8 mouse cellular contexts compared by ENCODE assay signal in genomic region chr3:94398943-94399481, GRCm38 (mm10). TPM values are rescaled to one million over a fixed set of nuclear protein-coding genes. Genes with fewer than 3 reads are reported as not detected.
DNase-seq lines count a peak whose midpoint lies in the region; ATAC-seq and TF ChIP-seq lines count a peak whose summit lies in the region.

No protein-coding gene starts in this region.

- no peaks in the 10 kb centered on the region for H3K36me3 ChIP-seq in E14TG2a.4 (ENCODE audit: insufficient read depth, low read length)
- no peaks in the 10 kb centered on the region for H3K36me3 ChIP-seq in liver, postnatal 0 days (replicated peaks; ENCODE audit: insufficient read depth, low read length)
- no peaks in the 10 kb centered on the region for H3K36me3 ChIP-seq in stomach, embryonic 16.5 days (ENCODE audit: control insufficient read depth, insufficient read depth, low read length)

- H3K4me2 ChIP-seq in liver, postnatal 0 days (ENCODE audit: low read depth, low read length): peak overlapping the region; percentile 33
- H3K4me2 ChIP-seq in stomach, embryonic 16.5 days (ENCODE audit: low read depth, low read length): peak overlapping the region; percentile 54

- no peak overlapping the region for H3K9ac ChIP-seq in liver, postnatal 0 days (replicated peaks)
- peak overlapping the region; percentile 40 for H3K9ac ChIP-seq in stomach, embryonic 16.5 days (ENCODE audit: low read length)

- no peaks in the 10 kb centered on the region for H3K9me3 ChIP-seq in E14TG2a.4 (ENCODE audit: low read length)
- H3K9me3 ChIP-seq in liver, postnatal 0 days (ENCODE audit: low read length): no peaks in the 10 kb centered on the region
- no peaks in the 10 kb centered on the region for H3K9me3 ChIP-seq in stomach, embryonic 16.5 days (replicated peaks; ENCODE audit: control insufficient read depth, low read length)

- peaks cover 88% of the 10 kb centered on the region for H3K27me3 ChIP-seq in E14TG2a.4 (ENCODE audit: insufficient read depth, low read length)
- peaks cover 36% of the 10 kb centered on the region for H3K27me3 ChIP-seq in liver, postnatal 0 days (ENCODE audit: insufficient read depth, low read length)
- H3K27me3 ChIP-seq in stomach, embryonic 16.5 days (ENCODE audit: control insufficient read depth, insufficient read depth, low read length): 0 out of 2 replicates have a peak, but pooled peaks cover 8% of the 10 kb centered on the region

- intact Hi-C loops in gastrocnemius, adult 2 months (cut with DNase I): no loop called here
- intact Hi-C loops in gastrocnemius, postnatal 14 days (cut with DNase I; ENCODE audit: low total_unique reads): no loop called here

- no peak for DNase-seq in gastrocnemius, adult 2 months
- no peak for DNase-seq in gastrocnemius, postnatal 14 days
- DNase-seq in liver, postnatal 0 days: no peak
- DNase-seq in natural killer cell, adult 2 months (ENCODE audit: low spot score in 2 of 2): no peak

- WGBS in liver, postnatal 0 days (ENCODE audit: insufficient replicate concordance): 4% methylated on average over 20 of the region's 20 CpGs
- WGBS in stomach, embryonic 16.5 days: 3% methylated on average over 20 of the region's 20 CpGs

- H3K27ac ChIP-seq in gastrocnemius, adult 2 months: no peak overlapping the region
- no peak overlapping the region for H3K27ac ChIP-seq in cortical plate, adult 2 months (ENCODE audit: insufficient read depth, low read length)
- H3K27ac ChIP-seq in liver, postnatal 0 days (ENCODE audit: low read depth): no peak overlapping the region
- H3K27ac ChIP-seq in stomach, embryonic 16.5 days (ENCODE audit: low read length): no peak overlapping the region

- TF ChIP-seq EP300 in liver, postnatal 0 days (IDR thresholded peaks at IDR 0.05; ENCODE audit: low read depth): no peak

- TF ChIP-seq CTCF in gastrocnemius, adult 2 months (IDR thresholded peaks at IDR 0.05): no peak
- no peak for TF ChIP-seq CTCF in E14TG2a.4 (conservative IDR thresholded peaks at IDR 0.05; ENCODE audit: low read length)
- no peak for TF ChIP-seq CTCF in cortical plate, adult 2 months (IDR thresholded peaks at IDR 0.05; ENCODE audit: extremely low read depth, insufficient read depth, low read length)
- no peak for TF ChIP-seq CTCF in liver, postnatal 0 days (IDR thresholded peaks at IDR 0.05; ENCODE audit: low read depth)

- peak; percentile 49 to 65; a peak in 3 of 4 replicates for ATAC-seq in hematopoietic stem cell, adult 5-6 weeks (replicated peaks in 1 of 2; ENCODE audit: insufficient read depth in 1 of 2, low FRiP score in 2 of 2, low TSS enrichment in 1 of 2, low read depth in 1 of 2, poor library complexity in 2 of 2, severe bottlenecking in 2 of 2)
- ATAC-seq in liver, postnatal 0 days: no peak
- ATAC-seq in stomach, embryonic 16.5 days (ENCODE audit: insufficient read depth, low FRiP score): no peak

- no peak for TF ChIP-seq POLR2A in cortical plate, adult 2 months (IDR thresholded peaks at IDR 0.05; ENCODE audit: extremely low read depth, insufficient read depth, low read length)

- H3K4me3 ChIP-seq in gastrocnemius, adult 2 months: peak overlapping the region; percentile 41
- peak overlapping the region; percentile 55 for H3K4me3 ChIP-seq in E14TG2a.4 (replicated peaks; ENCODE audit: low read length)
- peak overlapping the region; percentile 10; the same call in 1 of the 2 replicates for H3K4me3 ChIP-seq in cortical plate, adult 2 months (ENCODE audit: insufficient read depth, low read length)
- H3K4me3 ChIP-seq in liver, postnatal 0 days (ENCODE audit: low read depth, low read length): no peak overlapping the region
- H3K4me3 ChIP-seq in stomach, embryonic 16.5 days (replicated peaks; ENCODE audit: low read length): peak overlapping the region; percentile 32

- H3K4me1 ChIP-seq in E14TG2a.4 (replicated peaks; ENCODE audit: low read depth, low read length): peaks cover 17% of the 10 kb centered on the region
- peaks cover 5% of the 10 kb centered on the region for H3K4me1 ChIP-seq in cortical plate, adult 2 months (ENCODE audit: control insufficient read depth, insufficient read depth, low read length)
- no peaks in the 10 kb centered on the region for H3K4me1 ChIP-seq in liver, postnatal 0 days (ENCODE audit: insufficient read depth)
- H3K4me1 ChIP-seq in stomach, embryonic 16.5 days (ENCODE audit: control insufficient read depth, insufficient read depth, low read length): no peaks in the 10 kb centered on the region

RNA-seq across cellular contexts. Expression of gene Lingo4, which starts 0.7 kb away (rescaled TPM):
- total RNA-seq in gastrocnemius, adult 2 months (2021): under 1 TPM; 0.31 to 0.39 TPM
- total RNA-seq in gastrocnemius, postnatal 14 days (2021): under 1 TPM; 0.06 to 0.11 TPM
- 0.46 and 0.51 TPM in 2 replicates for polyA plus RNA-seq in cortical plate, adult 2 months (2012; rRNA removed)
- total RNA-seq in hematopoietic stem cell, adult 5-6 weeks (2017): not detected in 2 replicates
- polyA plus RNA-seq in liver, postnatal 0 days (2015; fragmentation: Nextera tagmentation; extraction: Ambion mirVana): 0.38 and 0.46 TPM in 2 replicates
- polyA plus RNA-seq in stomach, embryonic 16.5 days (2015; fragmentation: Nextera tagmentation; extraction: Ambion mirVana): 0.44 and 0.51 TPM in 2 replicates

RNA-seq across cellular contexts. Expression of gene Tdrkh, which starts 14.1 kb away (rescaled TPM):
- 1 to 10 TPM; 2.8 to 2.9 TPM for total RNA-seq in gastrocnemius, adult 2 months (2021)
- 1 to 10 TPM; 3.5 to 4.8 TPM for total RNA-seq in gastrocnemius, postnatal 14 days (2021)
- 15.2 and 15.5 TPM in 2 replicates for polyA plus RNA-seq in cortical plate, adult 2 months (2012; rRNA removed)
- total RNA-seq in hematopoietic stem cell, adult 5-6 weeks (2017): 7.8 and 9.5 TPM in 2 replicates
- polyA plus RNA-seq in liver, postnatal 0 days (2015; fragmentation: Nextera tagmentation; extraction: Ambion mirVana): 7.1 and 7.7 TPM in 2 replicates
- 6.4 and 8.2 TPM in 2 replicates for polyA plus RNA-seq in stomach, embryonic 16.5 days (2015; fragmentation: Nextera tagmentation; extraction: Ambion mirVana)

RNA-seq across cellular contexts. Expression of gene Rorc, which starts 26.4 kb away (rescaled TPM):
- total RNA-seq in gastrocnemius, adult 2 months (2021): 10 to 100 TPM; 97.8 to 99.7 TPM
- total RNA-seq in gastrocnemius, postnatal 14 days (2021): 10 to 100 TPM; 15.8 to 22.8 TPM
- polyA plus RNA-seq in cortical plate, adult 2 months (2012; rRNA removed): 1.9 and 2.0 TPM in 2 replicates
- 0.35 and 2.1 TPM in 2 replicates for total RNA-seq in hematopoietic stem cell, adult 5-6 weeks (2017)
- polyA plus RNA-seq in liver, postnatal 0 days (2015; fragmentation: Nextera tagmentation; extraction: Ambion mirVana): 5.4 and 6.6 TPM in 2 replicates
- 7.4 and 8.6 TPM in 2 replicates for polyA plus RNA-seq in stomach, embryonic 16.5 days (2015; fragmentation: Nextera tagmentation; extraction: Ambion mirVana)

RNA-seq across cellular contexts. Expression of gene C2cd4d, which starts 36.8 kb away (rescaled TPM):
- total RNA-seq in gastrocnemius, adult 2 months (2021): not detected
- under 1 TPM; 0.18 to 0.31 TPM for total RNA-seq in gastrocnemius, postnatal 14 days (2021)
- 0.61 and 0.70 TPM in 2 replicates for polyA plus RNA-seq in cortical plate, adult 2 months (2012; rRNA removed)
- total RNA-seq in hematopoietic stem cell, adult 5-6 weeks (2017): not detected in 2 replicates
- 0.24 and 0.34 TPM in 2 replicates for polyA plus RNA-seq in liver, postnatal 0 days (2015; fragmentation: Nextera tagmentation; extraction: Ambion mirVana)
- 0.35 and 0.65 TPM in 2 replicates for polyA plus RNA-seq in stomach, embryonic 16.5 days (2015; fragmentation: Nextera tagmentation; extraction: Ambion mirVana)

RNA-seq across cellular contexts. Expression of gene Mrpl9, which starts 44.1 kb away (rescaled TPM):
- 10 to 100 TPM; 29.5 to 37.2 TPM for total RNA-seq in gastrocnemius, adult 2 months (2021)
- 10 to 100 TPM; 40.4 to 47.1 TPM for total RNA-seq in gastrocnemius, postnatal 14 days (2021)
- polyA plus RNA-seq in cortical plate, adult 2 months (2012; rRNA removed): 46.0 and 47.9 TPM in 2 replicates
- 64.1 and 67.4 TPM in 2 replicates for total RNA-seq in hematopoietic stem cell, adult 5-6 weeks (2017)
- 27.4 and 28.7 TPM in 2 replicates for polyA plus RNA-seq in liver, postnatal 0 days (2015; fragmentation: Nextera tagmentation; extraction: Ambion mirVana)
- polyA plus RNA-seq in stomach, embryonic 16.5 days (2015; fragmentation: Nextera tagmentation; extraction: Ambion mirVana): 67.8 and 71.8 TPM in 2 replicates

Comparison
In these comparisons a context has a peak if more than half of its experiments do, and no peak if none do; other contexts are left out.
1. ATAC-seq: peak in hematopoietic stem cell, adult 5-6 weeks (2 of 2); none in liver, postnatal 0 days (single experiment) and stomach, embryonic 16.5 days (single experiment).